Mouse (Mus musculus) thymus, postnatal 25 days (tissue): ENCODE measurements around the gene Stil.
"Not testable (repeated sequence)": the region's sequence is repeated elsewhere in the genome, so short reads cannot be mapped to it uniquely, and the experiment has no call there.

Experiments
- DNase-seq: peaks from one replicate; pipeline ENCODE4 v3.0.0; 2022

Gene Stil

DNA sequence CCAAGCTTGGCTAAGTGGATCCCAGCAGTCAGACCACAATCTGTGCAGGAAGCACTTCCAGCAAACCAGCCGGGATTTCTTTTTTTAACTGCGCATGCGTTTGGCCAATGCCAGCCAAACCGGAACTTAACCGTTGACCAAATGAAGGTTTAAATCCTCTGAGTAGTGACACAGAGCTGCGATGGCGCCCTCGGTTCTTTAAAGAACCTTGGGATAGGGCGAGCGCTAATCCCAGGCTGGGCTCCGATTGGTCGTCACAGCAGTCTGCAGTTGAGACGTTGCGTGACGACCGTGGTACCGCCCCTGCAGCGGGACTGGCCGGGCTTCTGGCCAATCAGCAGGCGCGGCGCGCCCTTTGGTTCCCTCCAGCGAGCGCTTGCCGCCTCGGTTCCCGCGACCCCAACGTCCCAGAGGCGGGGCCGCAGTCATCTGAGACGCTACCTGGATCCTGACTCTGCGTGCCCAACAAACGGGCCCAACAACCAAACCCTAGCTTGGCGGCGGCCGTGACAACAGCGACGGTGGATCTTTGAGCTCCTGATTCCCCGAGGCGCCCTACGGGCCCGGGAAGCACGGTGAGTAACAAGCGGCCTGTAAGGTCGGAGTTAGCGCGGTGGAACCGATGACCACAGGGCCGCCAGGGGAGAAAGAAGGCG lies at the start of gene Stil:
TSS of gene Stil (plus strand) at position 387 of the 656 bp plus-strand sequence.
- peak; percentile 95 for DNase-seq

DNA sequence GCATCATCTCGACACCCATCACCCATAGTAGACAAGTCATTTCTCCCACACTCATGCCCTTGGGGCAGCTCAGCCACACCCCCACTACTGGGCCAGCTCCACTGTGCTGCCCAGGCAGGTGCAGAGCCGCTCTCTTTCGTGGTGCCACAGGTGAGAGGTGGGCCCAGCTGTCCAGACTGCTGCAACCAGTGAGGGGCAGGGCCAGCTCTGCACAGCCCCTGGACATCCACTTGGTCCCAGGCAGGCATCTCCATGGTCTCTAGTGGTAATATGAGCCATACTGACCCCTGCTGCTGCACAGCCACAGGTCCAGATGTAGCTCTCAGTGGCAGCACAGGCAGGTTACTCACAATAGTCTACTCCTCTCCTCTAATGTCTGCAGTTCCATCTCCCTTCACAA lies 46.8 kb upstream of the Stil start:
- DNase-seq, result no peak

DNA sequence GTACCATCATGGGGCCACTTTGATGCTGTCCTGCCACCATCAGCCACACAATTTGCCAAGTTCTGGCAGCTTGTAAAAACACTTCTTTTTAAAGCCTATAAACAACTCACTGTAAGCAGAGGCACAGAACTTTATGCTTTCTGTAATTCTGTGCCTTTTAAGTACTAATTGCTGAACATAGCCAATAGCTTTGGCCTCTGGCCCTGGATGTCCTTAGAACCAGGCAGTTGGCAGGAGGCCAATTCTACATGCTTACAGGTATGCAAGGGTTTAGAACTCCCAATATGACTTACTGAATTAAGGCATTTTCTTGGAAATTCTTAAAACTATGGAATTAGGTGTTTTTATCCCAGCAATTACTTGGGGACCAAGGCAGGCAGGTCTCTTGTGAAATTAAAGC lies 42.6 kb upstream of the Stil start:
- DNase-seq, result no peak

DNA sequence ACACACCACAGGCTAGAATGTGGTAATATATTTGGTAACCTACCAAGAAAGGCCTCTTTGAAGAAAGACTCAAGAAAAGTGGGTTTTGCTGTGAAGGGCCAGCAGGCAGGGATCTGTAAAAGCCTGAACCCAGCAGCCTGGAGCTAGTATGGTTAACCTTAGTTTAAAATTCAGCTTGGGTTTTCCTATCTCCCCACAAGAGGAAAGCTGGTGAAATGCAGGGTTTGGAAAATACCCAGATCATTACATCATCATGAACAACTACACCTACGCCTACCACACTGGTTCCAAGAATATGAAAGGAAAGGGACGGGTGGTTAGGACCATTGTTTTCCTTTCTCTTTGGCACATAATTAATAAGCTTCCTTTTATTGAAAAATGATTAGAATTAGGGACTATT lies 41.7 kb upstream of the Stil start:
- DNase-seq, result no peak

DNA sequence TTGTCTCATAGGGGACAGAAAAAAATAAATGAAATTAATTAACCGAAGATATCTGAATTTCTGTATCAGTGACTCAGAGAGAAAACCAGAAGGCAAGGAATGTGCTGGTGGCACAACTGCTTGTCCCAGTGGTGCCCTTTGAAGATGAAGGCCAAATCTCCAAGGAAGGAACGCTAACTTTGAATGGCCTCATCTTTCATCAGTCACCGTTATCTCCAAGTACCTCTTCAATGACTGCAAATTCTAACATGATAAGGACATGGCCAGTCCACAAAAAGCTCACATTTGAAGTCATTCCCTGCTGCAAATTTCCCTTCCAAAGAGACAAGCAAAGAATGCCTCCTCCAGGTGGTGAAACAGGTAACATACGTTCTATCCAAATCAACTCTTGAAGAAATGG lies 41.2 kb upstream of the Stil start:
- DNase-seq, result no peak

DNA sequence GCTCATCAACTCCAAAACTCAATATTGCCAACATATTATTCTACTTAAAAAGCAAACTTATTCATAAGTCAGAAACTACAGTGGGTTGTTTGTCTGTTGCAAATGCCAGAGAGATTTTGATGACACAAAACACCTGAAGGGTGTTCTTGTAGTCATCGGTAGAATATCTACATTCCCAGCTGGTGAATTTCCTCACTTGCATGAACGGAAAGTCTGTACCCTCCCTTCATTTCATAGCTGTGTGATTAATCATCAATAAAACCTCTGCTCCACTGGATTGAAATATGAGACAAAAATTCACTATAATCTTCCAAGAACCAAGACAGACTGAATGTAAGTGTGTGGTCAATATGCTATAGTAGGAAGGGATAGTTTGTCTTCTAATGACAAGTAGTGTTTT lies 40.4 kb upstream of the Stil start:
- no peak for DNase-seq

DNA sequence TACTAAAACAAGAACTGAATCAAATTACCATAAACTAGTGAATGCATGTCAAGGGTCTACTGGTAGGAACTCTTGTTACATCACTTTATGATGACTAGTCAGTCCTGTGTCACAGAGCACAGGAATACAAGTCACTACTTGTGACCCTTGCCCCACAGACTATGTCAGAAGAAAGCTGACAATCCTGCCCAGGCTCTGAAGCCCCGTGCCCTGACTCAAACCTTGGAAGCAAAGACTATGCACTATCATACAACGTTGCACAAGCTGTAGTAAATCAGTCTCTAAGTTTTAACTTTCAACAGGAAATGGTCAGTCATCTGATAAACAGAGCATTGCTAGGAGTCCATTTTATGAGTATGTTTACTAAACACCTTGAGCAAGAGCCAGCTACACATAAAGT lies 39.1 kb upstream of the Stil start:
- DNase-seq, result not testable (repeated sequence)

DNA sequence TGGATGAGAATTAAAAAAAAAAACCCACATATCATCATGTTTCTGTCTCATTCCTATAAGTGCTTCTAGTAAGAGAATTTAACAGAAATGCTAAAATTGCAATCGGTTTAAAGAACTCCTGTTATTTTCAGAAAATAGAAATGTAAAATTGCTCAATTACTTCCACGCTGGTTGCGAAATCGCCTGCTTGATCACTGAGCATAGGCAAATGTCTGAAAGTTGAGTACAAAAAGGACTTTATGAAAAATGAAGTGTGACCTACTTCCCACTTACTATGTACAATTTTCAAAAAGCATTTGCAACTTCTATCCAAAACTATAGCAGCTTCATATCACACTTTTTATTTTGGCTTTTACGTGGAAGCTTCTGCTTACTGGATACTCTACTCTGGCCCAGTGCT lies 29.2 kb upstream of the Stil start:
- DNase-seq, result no peak

DNA sequence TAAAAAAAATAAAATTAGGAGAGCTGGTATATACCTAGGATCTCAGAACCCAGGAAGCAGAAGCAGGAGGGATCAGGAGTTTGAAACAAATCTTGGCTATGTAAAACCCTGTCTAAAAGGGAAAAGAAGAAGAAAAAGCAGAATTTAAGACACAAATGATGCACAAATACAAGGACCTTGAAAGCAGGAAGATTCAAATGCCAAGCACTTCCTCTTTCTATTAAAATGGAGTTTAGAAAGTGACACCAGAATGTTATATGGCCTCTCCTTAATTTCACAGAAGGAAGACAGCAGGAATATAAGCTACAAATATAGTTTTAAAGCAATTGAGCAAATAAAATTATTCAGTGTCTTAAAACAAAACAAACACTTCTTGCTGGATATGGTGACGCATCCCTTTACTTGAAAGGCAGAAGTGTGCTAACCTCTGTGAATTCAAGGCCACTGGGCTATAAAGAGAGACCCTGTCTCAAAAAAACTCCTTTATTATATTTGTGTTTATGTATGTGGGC lies 26.7 kb upstream of the Stil start:
- DNase-seq, result no peak

DNA sequence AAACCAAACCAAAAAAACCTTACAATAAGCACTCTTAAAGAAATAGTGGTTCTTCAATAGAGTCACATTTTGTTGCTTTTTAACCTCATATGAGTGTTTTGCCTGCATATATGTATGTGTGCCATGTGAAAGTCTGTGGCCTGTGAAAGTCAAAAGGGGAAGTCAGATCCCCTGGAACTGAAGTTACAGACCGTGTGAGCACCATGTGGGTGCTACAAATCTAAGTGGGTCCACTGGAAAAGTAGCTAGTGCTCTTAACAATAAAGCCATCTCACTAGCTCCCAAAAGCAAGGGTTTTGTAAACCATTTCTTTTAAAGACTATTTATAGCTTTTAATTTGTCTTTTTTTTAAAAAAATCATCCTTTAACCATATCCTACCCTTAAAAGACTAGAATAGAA lies 17.3 kb upstream of the Stil start:
- DNase-seq, result no peak

DNA sequence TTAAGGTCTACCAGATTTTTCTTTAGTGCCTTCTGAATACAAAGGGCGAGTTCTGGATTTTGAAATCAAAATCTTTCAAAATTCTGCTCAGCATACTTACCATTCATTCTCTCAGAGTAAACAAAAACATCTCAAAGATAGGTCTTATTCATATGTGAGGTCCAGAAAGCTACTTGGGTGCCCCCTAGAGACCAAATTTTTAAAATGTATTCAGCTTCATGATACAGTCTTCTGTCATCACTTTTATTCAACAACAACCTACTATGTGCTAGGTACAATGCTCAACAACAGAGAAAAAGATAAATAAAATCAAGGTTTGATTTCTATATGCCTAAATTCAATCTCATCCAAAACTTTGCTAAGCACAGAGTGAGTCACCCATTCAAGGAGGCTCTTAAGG lies 16.9 kb upstream of the Stil start:
- DNase-seq, result no peak

DNA sequence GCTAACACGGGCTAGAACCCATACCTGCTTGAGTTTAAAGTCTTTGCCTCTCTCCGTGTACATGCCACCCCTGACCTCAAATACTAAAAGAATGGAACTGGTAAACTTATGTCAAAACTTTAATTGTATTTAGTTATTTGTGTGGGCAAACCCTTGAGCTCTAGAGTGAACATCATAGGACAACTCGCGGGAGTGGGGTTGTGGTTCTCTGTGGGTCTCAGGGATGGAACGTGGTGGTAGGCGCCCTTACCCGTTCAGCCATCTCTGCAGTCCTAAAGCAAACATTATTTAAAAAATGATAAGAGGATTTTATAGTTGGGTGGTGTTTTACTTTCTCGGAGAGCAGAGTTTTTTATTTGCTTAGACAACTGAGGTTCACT lies 13.8 kb upstream of the Stil start:
- peak; percentile 20 for DNase-seq

DNA sequence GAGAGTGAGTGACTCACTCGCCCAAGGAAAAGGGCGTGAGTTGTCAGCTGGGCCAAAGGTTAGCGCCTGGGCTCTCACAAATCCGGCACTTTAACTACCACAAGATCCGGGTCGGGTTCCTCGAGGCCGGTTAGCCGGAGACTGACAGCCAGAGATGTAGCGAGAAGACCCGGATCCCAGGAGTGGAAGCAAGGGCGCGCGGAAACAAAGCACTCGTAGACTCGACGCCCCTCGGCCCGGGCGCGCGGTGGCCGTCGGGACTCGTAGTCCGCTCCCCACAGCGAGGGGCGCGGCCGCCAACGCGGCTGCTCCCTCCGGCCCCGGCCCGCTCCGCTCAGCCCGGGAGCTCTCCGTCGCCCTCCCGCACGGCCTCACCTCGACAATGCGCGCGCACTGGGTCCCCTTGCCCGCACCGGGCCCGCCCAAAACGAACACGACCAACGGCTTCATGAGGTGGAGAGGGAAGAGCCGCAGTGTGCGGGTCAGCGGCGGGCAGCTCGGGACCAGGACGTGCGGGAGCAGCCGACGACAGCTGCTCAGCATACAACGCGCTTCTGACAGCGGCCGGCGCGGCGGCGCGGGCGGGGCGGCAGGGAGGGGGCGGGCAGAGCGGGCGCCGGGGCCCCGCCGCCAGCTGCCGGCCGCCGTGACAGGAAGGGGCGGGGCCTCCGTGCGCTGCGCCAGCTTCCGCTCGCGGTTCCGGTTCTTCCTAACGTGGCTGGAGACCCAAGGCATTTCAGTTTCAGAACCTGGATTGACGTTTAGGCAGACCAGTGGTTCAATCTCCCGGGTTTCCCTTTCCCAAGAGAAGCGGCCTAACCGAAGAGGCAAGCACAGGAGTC lies 13.1 kb upstream of the Stil start, which contains the start of gene Cmpk1:
TSS of gene Cmpk1 (minus strand) at position 651 of the 842 bp plus-strand sequence.
- peak; percentile 82 for DNase-seq

DNA sequence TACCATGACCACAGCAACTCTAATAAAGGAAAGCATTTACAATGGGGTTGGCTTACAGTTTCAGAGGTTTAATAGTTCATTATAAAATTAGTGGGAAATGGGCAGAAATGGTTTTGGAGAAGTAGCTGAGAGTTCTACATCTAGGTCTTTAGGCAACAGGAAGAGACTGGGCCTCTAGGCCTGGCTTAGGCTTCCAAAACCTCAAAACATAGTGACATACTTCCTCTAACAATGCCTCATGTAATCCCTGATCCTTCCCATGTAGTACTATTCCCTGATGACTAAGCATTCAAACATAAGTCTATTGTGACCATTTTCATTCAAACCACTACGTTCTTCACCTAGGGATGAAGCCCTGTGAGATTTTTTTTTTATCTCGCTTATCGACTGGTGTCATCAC lies 5.7 kb upstream of the Stil start:
- no peak for DNase-seq

DNA sequence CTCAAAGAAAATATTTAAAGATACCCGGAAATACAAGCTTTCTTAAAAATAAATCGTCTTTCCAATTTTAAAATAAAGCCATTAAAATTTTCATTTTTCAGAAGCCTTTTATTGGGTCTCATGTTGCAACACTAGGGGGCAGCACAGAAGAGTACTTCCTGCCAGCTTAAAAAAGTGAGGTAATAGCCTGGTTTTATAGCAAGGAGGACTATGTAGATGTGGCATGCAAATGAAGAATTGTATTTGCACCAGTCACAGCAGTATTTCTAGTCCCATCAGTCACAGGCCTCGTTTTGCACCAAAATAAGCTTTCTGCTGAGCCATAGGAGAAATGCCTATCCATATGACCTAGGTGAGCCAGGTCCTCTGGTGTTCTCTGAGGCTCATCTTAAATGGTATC lies 2.9 kb upstream of the Stil start:
- peak; percentile 54 for DNase-seq

DNA sequence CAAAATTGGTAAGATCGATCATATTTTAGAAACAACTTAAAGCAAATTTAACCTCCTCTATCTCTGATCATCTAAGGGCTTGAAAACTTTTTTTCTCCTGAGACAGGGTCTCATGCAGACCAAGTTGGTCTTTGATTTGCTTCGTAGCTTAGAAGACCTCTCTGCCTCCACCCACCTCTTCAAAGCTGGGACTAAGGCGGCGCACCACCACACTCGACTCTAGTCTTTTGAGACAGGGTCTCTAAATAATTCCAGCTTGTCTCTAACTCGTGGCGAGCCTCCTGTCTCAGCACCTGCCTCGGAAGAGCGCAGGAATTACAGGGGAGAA lies 550 bp upstream of the Stil start:
- no peak for DNase-seq

DNA sequence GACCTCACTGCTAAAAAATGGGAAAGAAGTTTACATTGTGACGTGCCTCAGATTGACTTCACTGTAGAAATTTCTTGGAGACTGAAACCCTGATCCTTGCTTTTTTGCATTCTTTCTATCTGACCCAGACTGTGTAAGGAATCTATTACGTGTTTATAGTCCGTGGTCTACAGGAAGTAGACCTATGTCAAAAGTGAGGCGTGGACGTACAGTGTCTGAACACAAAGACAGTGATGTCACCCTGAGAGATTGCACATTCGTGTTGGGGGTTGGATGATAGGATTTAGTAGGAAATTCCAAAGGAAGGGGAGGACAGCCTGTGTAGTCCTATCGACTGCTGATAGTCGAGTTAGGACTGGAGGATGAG lies 453 bp downstream of the Stil start:
- no peak for DNase-seq

DNA sequence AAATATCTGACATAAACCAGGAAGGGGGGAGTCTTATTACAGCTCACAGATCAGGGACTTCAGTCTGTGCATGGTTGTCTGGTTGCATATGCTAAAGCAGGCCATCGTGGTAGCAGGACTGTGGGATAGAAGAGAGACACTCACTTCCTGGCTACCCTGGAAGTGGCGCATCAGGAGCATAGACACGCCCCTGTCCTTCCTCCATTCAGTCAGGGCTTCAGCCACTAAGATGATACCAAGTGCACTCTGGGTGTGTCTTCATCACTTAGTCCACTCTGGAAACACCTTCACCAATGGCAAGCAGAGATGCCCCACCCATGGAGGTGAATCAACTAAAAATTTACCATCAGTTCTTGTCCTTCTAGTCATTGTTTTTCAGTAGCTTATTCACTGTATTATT lies 14.3 kb downstream of the Stil start:
- no peak for DNase-seq

DNA sequence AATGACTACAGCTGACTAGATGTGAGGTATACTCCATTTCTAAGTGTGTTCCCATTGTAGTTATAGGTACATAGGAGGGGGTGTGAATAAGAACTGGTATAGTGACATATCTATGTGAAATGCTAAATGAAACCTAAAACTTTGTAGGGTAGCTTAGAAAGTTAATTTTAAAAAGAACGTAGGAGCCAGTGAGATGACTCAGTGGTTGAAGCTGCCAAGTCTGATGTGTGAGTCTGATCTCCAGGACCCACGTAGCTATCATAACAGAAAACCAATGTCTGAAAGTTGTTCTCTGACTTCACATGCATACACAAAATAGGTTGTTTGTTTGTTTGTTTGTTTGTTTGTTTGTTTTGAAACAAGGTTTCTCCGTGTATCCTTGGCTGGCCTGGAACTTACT lies 20.0 kb downstream of the Stil start:
- no peak for DNase-seq

DNA sequence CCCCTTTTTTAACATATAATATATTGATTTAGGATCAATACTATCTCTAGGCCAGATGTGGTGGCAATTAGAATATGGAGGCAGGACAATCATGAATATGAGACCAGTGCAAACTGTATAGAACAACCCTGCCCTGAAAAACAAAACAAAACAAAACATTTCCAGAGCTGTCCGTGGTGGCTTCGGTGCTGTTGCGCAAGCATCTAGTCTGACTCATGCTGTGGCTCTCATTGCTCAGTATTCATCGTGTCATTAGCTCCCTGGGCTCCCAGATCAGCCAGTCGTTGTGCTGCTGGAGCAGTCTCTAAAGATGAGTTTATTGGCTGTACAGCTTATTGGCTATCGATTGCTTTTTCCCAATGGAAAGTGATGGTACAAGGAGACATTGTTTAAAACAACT lies 35.1 kb downstream of the Stil start:
- no peak for DNase-seq

DNA sequence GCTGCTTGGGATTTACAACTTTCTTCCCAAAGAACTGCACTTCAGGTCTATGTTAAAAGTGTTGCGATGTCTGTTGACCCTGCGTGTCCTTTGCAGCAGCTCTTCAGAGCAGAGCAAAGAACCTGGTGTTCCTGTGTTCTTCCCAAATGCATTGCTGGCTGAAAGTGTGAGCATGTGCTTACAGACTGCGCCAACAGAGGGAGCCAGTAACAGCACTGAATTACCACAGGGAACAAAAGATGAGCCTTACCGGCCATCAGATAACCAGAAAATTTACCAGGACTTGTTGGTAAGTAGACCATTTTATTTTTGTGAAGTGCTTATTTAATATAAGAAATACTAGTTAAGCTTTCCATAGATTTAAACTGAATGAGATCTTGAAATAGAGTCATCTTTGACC lies 38.3 kb downstream of the Stil start:
- DNase-seq, result no peak

DNA sequence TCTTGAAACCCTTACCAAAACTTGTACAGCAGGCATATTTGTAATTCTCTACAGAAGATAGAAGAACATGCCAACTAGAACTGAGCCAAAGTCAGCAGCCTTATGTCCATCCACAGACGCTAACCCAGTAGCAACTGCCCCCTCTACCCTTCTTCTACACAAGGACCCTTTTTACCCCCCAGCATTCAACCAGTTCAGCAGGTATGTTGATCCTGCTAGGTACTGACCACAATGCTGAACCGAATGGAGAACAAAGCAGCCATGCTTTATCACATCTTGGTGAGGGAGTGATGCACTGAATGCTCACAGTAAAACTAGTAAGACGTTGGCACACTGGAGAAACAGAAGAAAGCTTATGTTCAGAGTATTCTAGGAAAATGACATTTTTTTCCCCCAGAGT lies 45.7 kb downstream of the Stil start:
- DNase-seq, result no peak

DNA sequence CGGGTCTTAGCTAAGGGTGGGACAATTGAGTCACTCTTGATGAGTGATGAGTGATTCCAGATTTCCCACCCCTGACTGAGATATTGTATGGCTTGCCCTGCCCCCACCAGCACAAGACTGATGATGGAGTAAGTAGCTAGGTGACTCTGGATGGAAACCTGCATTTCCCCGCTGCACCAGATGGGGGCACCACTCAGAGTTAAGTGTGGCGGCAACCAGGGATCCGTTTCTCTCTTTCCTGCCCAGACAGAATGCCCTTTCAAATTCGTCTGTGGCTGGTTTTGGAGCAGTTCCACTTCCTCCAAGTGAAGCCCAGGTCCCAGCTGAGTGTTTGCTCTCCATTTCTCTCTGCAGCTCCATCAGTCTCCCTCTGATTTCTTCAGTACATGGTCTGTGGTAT lies 47.8 kb downstream of the Stil start:
- DNase-seq, result peak; percentile 59

DNA sequence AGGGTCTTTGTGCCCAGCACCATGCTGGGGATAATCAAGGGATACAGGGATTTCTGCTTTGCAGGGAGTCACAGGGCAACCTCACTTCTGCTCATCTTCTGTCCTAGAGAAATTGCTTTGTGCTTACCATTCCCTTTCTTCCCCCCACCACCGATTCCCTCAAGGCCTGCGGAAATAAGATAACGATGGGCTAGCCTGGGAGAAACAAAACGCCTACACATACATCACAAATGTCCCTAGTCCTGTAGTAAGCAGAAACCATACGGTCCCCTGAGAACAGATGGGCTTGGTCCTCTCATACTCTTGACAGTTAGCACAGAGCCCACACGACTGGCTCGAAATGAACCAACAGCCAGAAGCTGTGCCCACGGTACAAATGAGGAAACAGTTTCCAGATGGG lies 48.2 kb downstream of the Stil start:
- DNase-seq, result no peak

DNA sequence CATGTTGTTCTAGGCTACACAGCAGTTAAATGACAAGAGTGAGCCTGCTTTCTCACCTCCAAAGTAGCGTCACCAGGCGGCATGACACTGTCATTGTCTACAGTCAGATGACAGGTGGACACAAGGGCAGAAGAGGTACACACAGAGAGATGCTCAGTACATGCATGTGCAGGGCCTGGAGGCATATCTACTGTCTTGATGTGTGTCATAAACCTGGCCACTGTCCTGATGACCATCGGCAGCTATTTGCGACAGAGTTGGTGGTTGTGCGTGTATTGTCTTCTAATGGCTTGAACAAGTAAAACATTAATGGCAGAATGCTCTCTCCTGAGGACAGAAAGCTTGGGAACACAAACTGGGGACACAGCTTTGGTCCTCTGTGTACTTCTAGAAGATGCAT lies 51.3 kb downstream of the Stil start:
- no peak for DNase-seq
